Mouse (Mus musculus): ENCODE data around the gene Asgr1.

DNA sequence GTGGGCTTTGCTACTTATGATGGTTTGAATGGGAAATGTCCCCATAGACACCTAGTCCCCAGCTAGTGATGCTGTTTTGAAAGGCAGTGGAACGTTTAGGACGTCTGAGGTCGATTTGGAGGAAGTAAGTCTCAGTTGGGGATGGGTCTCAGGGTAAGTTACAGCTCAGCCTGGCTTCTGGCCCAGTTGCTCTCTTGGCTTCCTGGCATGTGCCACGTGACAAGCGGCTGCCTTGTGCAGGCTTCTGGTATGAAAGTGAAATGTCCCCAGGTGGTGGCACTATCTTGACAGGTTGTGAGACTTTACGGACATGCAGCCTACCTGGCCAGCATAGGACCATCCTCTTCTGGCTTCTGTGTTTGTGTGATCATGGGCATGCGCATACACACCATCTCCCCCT, 26.0 kb downstream of the Asgr1 start:
- no peak for TF ChIP-seq POLR2A (IDR thresholded peaks at IDR 0.05; ENCODE audit: borderline replicate concordance, extremely low read depth, insufficient read depth, insufficient read length, poor library complexity, severe bottlenecking)
- no peak for TF ChIP-seq CTCF (IDR thresholded peaks at IDR 0.05; ENCODE audit: borderline replicate concordance, extremely low read depth, insufficient read depth, insufficient read length)

Measured in brain, embryonic 14.5 days (tissue).